Mouse (Mus musculus): ENCODE data around the gene Slc15a5. TPM values are rescaled to one million over a fixed set of nuclear protein-coding genes. Genes with fewer than 3 reads are reported as not detected.

Gene Slc15a5
- polyA plus RNA-seq, 2 experiments: not detected

- WGBS (ENCODE audit: insufficient replicate concordance): 65% methylated on average over 19 of the region's 19 CpGs
- ATAC-seq (ENCODE audit: insufficient read depth): no peak
- H3K4me2 ChIP-seq (ENCODE audit: low read depth): no peak overlapping the region
Observed at GRCm38 (mm10) chr6:137982195-137982737, 97.5 kb downstream of the Slc15a5 start.

GRCm38 (mm10) chr6:137980905-137981696 lies 98.6 kb downstream of the Slc15a5 start:
- TF ChIP-seq CTCF (IDR thresholded peaks at IDR 0.05; ENCODE audit: low read depth) (no peak), EP300 (IDR thresholded peaks at IDR 0.05; ENCODE audit: low read depth) (no peak)
- DNase-seq (ENCODE audit: low read depth in 3 of 3, low spot score in 3 of 3): no peak
- Histone ChIP-seq H3K27ac (no peak overlapping the region), H3K4me1 (replicated peaks; ENCODE audit: control insufficient read depth in 2 of 2, insufficient read depth in 2 of 2, low read length in 1 of 2) (no peaks in the 10 kb centered on the region), H3K36me3 (replicated peaks; ENCODE audit: control insufficient read depth, insufficient read depth, low read depth) (no peaks in the 10 kb centered on the region), H3K4me3 (ENCODE audit: insufficient read depth in 1 of 2, low read depth in 2 of 2, low read length in 2 of 2) (no peak overlapping the region), H3K4me2 (ENCODE audit: low read depth) (no peak overlapping the region), H3K27me3 (ENCODE audit: control insufficient read depth, insufficient read depth, low read length) (no peaks in the 10 kb centered on the region), H3K9ac (replicated peaks) (no peak overlapping the region), H3K9me3 (ENCODE audit: control insufficient read depth, low read length) (no peaks in the 10 kb centered on the region)
- ATAC-seq (ENCODE audit: insufficient read depth): no peak
- 56% methylated on average over 10 of the region's 10 CpGs for WGBS (ENCODE audit: insufficient replicate concordance)

More at GRCm38 (mm10) chr6:137982195-137982737, 97.5 kb downstream of the Slc15a5 start:
- no peaks in the 10 kb centered on the region for H3K27me3 ChIP-seq (ENCODE audit: control insufficient read depth, insufficient read depth, low read length)
- no peak overlapping the region for H3K27ac ChIP-seq
- H3K4me3 ChIP-seq (ENCODE audit: insufficient read depth in 1 of 2, low read depth in 2 of 2, low read length in 2 of 2): no peak overlapping the region
- no peak for TF ChIP-seq CTCF (IDR thresholded peaks at IDR 0.05; ENCODE audit: low read depth)
- TF ChIP-seq EP300 (IDR thresholded peaks at IDR 0.05; ENCODE audit: low read depth): no peak
- H3K4me1 ChIP-seq (replicated peaks; ENCODE audit: control insufficient read depth in 2 of 2, insufficient read depth in 2 of 2, low read length in 1 of 2): no peaks in the 10 kb centered on the region
- no peaks in the 10 kb centered on the region for H3K9me3 ChIP-seq (ENCODE audit: control insufficient read depth, low read length)
- no peak overlapping the region for H3K9ac ChIP-seq (replicated peaks)
- DNase-seq (ENCODE audit: low read depth in 3 of 3, low spot score in 3 of 3): no peak
- H3K36me3 ChIP-seq (replicated peaks; ENCODE audit: control insufficient read depth, insufficient read depth, low read depth): no peaks in the 10 kb centered on the region

GRCm38 (mm10) chr6:137980413-137980812 lies 99.3 kb downstream of the Slc15a5 start:
- H3K4me3 ChIP-seq (ENCODE audit: insufficient read depth in 1 of 2, low read depth in 2 of 2, low read length in 2 of 2): no peak overlapping the region

GRCm38 (mm10) chr6:137979802-137980201 lies 99.9 kb downstream of the Slc15a5 start:
- no peaks in the 10 kb centered on the region for H3K4me1 ChIP-seq (replicated peaks; ENCODE audit: control insufficient read depth in 2 of 2, insufficient read depth in 2 of 2, low read length in 1 of 2)
- no peak overlapping the region for H3K4me3 ChIP-seq (ENCODE audit: insufficient read depth in 1 of 2, low read depth in 2 of 2, low read length in 2 of 2)
- WGBS (ENCODE audit: insufficient replicate concordance): 78% methylated on average over 12 of the region's 12 CpGs
- H3K9ac ChIP-seq (replicated peaks): no peak overlapping the region
- no peak for TF ChIP-seq EP300 (IDR thresholded peaks at IDR 0.05; ENCODE audit: low read depth)
- TF ChIP-seq CTCF (IDR thresholded peaks at IDR 0.05; ENCODE audit: low read depth): no peak
- H3K27me3 ChIP-seq (ENCODE audit: control insufficient read depth, insufficient read depth, low read length): no peaks in the 10 kb centered on the region
- ATAC-seq (ENCODE audit: insufficient read depth): no peak
- H3K9me3 ChIP-seq (ENCODE audit: control insufficient read depth, low read length): no peaks in the 10 kb centered on the region; the same call in 1 of the 2 replicates
- no peak for DNase-seq (ENCODE audit: low read depth in 3 of 3, low spot score in 3 of 3)
- H3K27ac ChIP-seq: no peak overlapping the region
- no peaks in the 10 kb centered on the region for H3K36me3 ChIP-seq (replicated peaks; ENCODE audit: control insufficient read depth, insufficient read depth, low read depth)
- no peak overlapping the region for H3K4me2 ChIP-seq (ENCODE audit: low read depth)

More at GRCm38 (mm10) chr6:137980413-137980812, 99.3 kb downstream of the Slc15a5 start:
- DNase-seq (ENCODE audit: low read depth in 3 of 3, low spot score in 3 of 3) (no peak), ATAC-seq (ENCODE audit: insufficient read depth) (no peak)
- Histone ChIP-seq H3K9ac (replicated peaks) (no peak overlapping the region), H3K4me2 (ENCODE audit: low read depth) (no peak overlapping the region), H3K9me3 (ENCODE audit: control insufficient read depth, low read length) (no peaks in the 10 kb centered on the region), H3K36me3 (replicated peaks; ENCODE audit: control insufficient read depth, insufficient read depth, low read depth) (no peaks in the 10 kb centered on the region), H3K27ac (no peak overlapping the region), H3K27me3 (ENCODE audit: control insufficient read depth, insufficient read depth, low read length) (no peaks in the 10 kb centered on the region), H3K4me1 (replicated peaks; ENCODE audit: control insufficient read depth in 2 of 2, insufficient read depth in 2 of 2, low read length in 1 of 2) (no peaks in the 10 kb centered on the region)
- no peak for TF ChIP-seq CTCF (IDR thresholded peaks at IDR 0.05; ENCODE audit: low read depth)
- 59% methylated on average over 8 of the region's 8 CpGs for WGBS (ENCODE audit: insufficient replicate concordance)

GRCm38 (mm10) chr6:137976021-137976420 lies 103.7 kb downstream of the Slc15a5 start:
- no peaks in the 10 kb centered on the region for H3K4me1 ChIP-seq (replicated peaks; ENCODE audit: control insufficient read depth in 2 of 2, insufficient read depth in 2 of 2, low read length in 1 of 2)
- H3K27me3 ChIP-seq (ENCODE audit: control insufficient read depth, insufficient read depth, low read length): no peaks in the 10 kb centered on the region
- H3K4me3 ChIP-seq (ENCODE audit: insufficient read depth in 1 of 2, low read depth in 2 of 2, low read length in 2 of 2): no peak overlapping the region
- 77% methylated on average over 3 of the region's 3 CpGs for WGBS (ENCODE audit: insufficient replicate concordance)
- no peak for DNase-seq (ENCODE audit: low read depth in 3 of 3, low spot score in 3 of 3)
- no peak overlapping the region for H3K4me2 ChIP-seq (ENCODE audit: low read depth)
- TF ChIP-seq CTCF (IDR thresholded peaks at IDR 0.05; ENCODE audit: low read depth) (no peak), EP300 (IDR thresholded peaks at IDR 0.05; ENCODE audit: low read depth) (no peak)
- ATAC-seq (ENCODE audit: insufficient read depth): no peak
- H3K36me3 ChIP-seq (replicated peaks; ENCODE audit: control insufficient read depth, insufficient read depth, low read depth): no peaks in the 10 kb centered on the region
- H3K9me3 ChIP-seq (ENCODE audit: control insufficient read depth, low read length): no peaks in the 10 kb centered on the region; the same call in 1 of the 2 replicates
- H3K27ac ChIP-seq: no peak overlapping the region
- H3K9ac ChIP-seq (replicated peaks): no peak overlapping the region
